Mouse (Mus musculus) left cerebral cortex, adult 2 months (tissue): ENCODE measurements at regions not wholly inside any gene's neighbourhood (a gene's known extent, or its start where the extent isn't known, plus 50 kb on each side); places are given as distances from the start of the nearest gene placed in this dataset.
"Not testable (repeated sequence)": the region's sequence is repeated elsewhere in the genome, so short reads cannot be mapped to it uniquely, and the experiment has no call there.

ENCODE experiments used
- DNase-seq, 2 experiments: peaks; one replicate each; pipeline ENCODE4 v3.0.0; 2021 to 2022; ENCODE audit warnings: low spot score in 2 of 2, mixed read lengths in 1 of 2; ENCODE audit errors: extremely low spot score in 1 of 2
- H3K27ac ChIP-seq: fragments of 200-600 bp; 2 replicates; pipeline ENCODE4 v1.8.1; 2022
- H3K4me3 ChIP-seq: fragments of 200-600 bp; 2 replicates; pipeline ENCODE4 v1.8.1; 2022
- CTCF ChIP-seq: fragments of 200-600 bp; IDR thresholded peaks from 2 replicates; pipeline ENCODE4 v1.8.1; 2022; ENCODE audit warnings: antibody characterized with exemption, mild to moderate bottlenecking, moderate library complexity
- intact Hi-C: fragments of 180-260 bp; cut with DNase I; formaldehyde crosslinking; loops from one replicate; pipeline ENCODE4 v1.15.1; 2025

- DNase-seq: no peak
- no peak overlapping the region for H3K27ac ChIP-seq
- no peak for TF ChIP-seq CTCF
- intact Hi-C loops: no loop called here
- no peak overlapping the region for H3K4me3 ChIP-seq
Observed at GRCm38 (mm10) chr13:85035903-85036302, 153.3 kb upstream of the Ccnh start.

- Histone ChIP-seq H3K4me3 (no peak overlapping the region), H3K27ac (no peak overlapping the region)
- intact Hi-C loops: no loop called here
- DNase-seq: no peak
- TF ChIP-seq CTCF: no peak
Observed at GRCm38 (mm10) chr13:85036830-85037229, 152.4 kb upstream of the Ccnh start.

- H3K27ac ChIP-seq: no peak overlapping the region; the same call in 1 of the 2 replicates
- no peak overlapping the region for H3K4me3 ChIP-seq
- TF ChIP-seq CTCF: no peak
- DNase-seq: peak; percentile 11 to 25
- intact Hi-C loops: no loop called here
Observed at GRCm38 (mm10) chr13:85066585-85067550, 122.3 kb upstream of the Ccnh start.

- intact Hi-C loops: no loop called here
- Histone ChIP-seq H3K4me3 (no peak overlapping the region), H3K27ac (no peak overlapping the region)
- DNase-seq: no peak
- no peak for TF ChIP-seq CTCF
Observed at GRCm38 (mm10) chr13:85067551-85068283, 121.5 kb upstream of the Ccnh start.

- no peak for DNase-seq
- TF ChIP-seq CTCF: no peak
- Histone ChIP-seq H3K27ac (no peak overlapping the region), H3K4me3 (no peak overlapping the region)
- intact Hi-C loops: no loop called here
Observed at GRCm38 (mm10) chr13:85068403-85068802, 120.8 kb upstream of the Ccnh start.

GRCm38 (mm10) chr13:85083335-85083734 is 105.9 kb upstream of the Ccnh start:
- H3K27ac ChIP-seq: no peak overlapping the region
- intact Hi-C loops: no loop called here
- DNase-seq: no peak
- H3K4me3 ChIP-seq: no peak overlapping the region
- TF ChIP-seq CTCF: no peak

GRCm38 (mm10) chr13:85083742-85084141 is 105.5 kb upstream of the Ccnh start:
- no peak for TF ChIP-seq CTCF
- H3K27ac ChIP-seq: no peak overlapping the region
- H3K4me3 ChIP-seq: no peak overlapping the region
- intact Hi-C loops: no loop called here
- no peak for DNase-seq

GRCm38 (mm10) chr13:85096174-85096573 is 93.0 kb upstream of the Ccnh start:
- no peak for TF ChIP-seq CTCF
- H3K4me3 ChIP-seq: no peak overlapping the region
- intact Hi-C loops: no loop called here

GRCm38 (mm10) chr13:85123309-85123708 is 65.9 kb upstream of the Ccnh start:
- TF ChIP-seq CTCF: no peak
- intact Hi-C loops: no loop called here
- DNase-seq: no peak
- H3K27ac ChIP-seq: no peak overlapping the region
- no peak overlapping the region for H3K4me3 ChIP-seq

More at GRCm38 (mm10) chr13:85096174-85096573, 93.0 kb upstream of the Ccnh start:
- DNase-seq: no peak
- no peak overlapping the region for H3K27ac ChIP-seq

- DNase-seq, H3K4me3 ChIP-seq, intact Hi-C loops, H3K27ac ChIP-seq: not testable (repeated sequence)
Observed at GRCm38 (mm10) chr13:85126573-85127547, 62.3 kb upstream of the Ccnh start.

GRCm38 (mm10) chr13:85127548-85127925 is 61.7 kb upstream of the Ccnh start:
- no peak overlapping the region for H3K27ac ChIP-seq
- TF ChIP-seq CTCF: no peak
- no peak overlapping the region for H3K4me3 ChIP-seq
- intact Hi-C loops: no loop called here
- DNase-seq: no peak
